Mouse (Mus musculus): ENCODE results near the gene Kpna3. TPM values are rescaled to one million over a fixed set of nuclear protein-coding genes. Genes with fewer than 3 reads are reported as not detected.
"Not testable (repeated sequence)": the region's sequence is repeated elsewhere in the genome, so short reads cannot be mapped to it uniquely, and the experiment has no call there.

The Kpna3 gene
- 10 to 100 TPM; 56.1 to 59.5 TPM for total RNA-seq (2021)
- long read RNA-seq, experiment 1, full-length matches to known transcripts, result 29 of 38 reads
- long read RNA-seq, experiment 1, partial matches to known transcripts, result 7 of 38 reads
- long read RNA-seq, experiment 1, other reads (novel, unspliced or antisense), result 2 of 38 reads
- long read RNA-seq, experiment 2, full-length matches to known transcripts, result 9 of 10 reads
- long read RNA-seq, experiment 2, partial matches to known transcripts, result 1 of 10 reads
- long read RNA-seq, experiment 2, other reads (novel, unspliced or antisense), result 0 of 10 reads

DNA sequence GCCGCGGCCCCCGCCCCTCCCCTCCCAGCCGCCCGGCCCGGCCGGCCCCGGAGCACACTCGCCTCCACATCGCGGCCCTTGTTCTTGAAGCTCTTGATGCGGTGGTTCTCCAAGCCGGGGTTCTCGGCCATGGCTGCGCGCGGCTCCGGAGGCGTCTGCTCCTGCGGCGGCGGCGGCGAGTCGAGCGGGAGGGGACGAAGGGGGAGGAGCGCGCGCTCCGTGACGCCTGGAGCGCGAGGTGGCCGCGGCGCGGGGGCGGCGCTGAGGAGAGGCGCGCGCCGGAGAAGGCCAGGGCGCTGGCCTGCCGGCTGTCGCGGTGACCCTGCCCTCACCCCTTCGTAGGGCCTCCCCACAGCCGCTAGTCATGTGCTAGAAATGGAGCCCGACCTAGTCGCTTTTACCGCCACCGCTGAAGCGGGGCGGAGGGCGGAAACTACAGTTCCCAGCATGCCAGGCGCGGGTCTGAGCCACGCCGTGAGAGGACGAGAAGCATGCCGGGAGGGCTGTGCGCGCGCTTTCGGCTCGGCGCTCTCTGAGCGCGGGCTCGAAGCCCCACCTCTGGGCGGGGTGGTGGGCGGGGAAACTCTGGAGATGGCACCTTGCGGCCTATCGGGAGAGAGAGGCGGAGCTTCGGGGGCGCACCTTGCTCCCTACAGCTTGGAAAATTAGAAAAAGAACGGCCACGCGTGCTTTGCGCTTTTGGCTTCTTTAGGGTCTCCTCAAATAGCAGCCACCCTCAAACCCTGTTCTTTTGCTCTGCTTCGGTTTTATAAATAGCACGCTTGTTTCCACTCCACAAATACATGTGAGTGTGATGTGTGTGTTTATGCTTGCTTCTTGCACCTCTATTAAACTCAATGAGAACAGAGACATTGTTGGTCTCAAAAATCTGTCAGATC, at the start of gene Kpna3:
Gene Kpna3 (minus strand): TSS at position 214 of the 899 bp plus-strand sequence.
- DNase-seq, result peak; percentile 96 to 99

DNA sequence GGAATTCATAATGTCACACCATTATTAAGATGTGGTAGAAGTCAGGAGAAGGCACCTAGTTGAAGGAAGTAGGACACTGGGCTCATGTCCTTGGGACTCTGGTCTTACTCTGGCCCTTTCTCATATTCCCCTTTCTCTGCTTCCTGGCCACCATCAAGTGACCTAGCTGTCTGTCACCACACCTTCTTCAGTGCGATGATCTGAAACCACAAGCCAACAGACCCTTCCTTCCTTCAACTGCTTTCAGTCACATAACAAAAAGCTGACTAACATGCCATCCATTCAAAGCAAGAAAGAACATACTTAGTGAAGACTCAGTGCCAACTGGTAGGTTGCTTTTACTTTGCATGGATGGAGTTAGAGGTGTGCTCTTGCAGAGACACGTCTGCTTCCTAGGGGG, 20.7 kb upstream of the Kpna3 start:
- no peak for DNase-seq

DNA sequence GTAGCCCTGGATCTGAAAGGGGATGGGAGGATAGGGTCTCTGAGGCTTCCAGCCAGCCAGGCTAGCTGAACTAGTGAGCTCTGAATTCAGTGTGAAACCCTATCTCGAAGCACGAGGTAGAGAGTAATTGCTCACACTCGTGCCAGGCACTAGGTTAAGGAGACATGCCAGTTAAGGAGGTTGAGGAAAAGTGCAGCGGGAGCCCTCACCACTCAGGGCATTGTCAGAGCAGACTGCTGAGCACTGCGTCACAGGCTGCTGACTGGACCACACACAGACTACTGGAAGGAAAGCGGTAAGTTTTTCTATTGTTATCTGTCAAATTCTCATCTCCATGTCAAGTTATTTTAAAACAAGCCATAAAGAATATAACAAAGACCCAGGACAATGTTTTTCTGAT, 17.8 kb upstream of the Kpna3 start:
- DNase-seq, result no peak

DNA sequence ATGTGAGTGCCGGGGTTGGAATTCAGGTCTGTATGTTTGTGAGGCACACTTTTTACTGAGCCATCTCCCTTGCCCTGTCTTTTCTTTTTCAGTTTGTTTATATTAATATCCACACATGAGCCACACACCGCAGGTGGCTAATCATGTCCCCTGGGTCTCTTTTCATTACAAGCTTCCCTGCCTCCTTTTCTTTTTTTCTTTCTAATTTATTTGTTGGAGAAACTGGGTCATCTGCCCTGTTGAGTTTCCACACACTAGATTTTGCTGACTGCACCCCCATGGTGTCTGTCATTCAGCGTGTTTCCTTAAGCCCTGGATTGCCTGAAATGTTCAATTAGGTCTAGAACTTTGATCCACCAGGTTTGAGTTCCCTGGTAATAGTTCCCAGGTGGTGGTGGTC, 15.9 kb upstream of the Kpna3 start:
- no peak for DNase-seq

DNA sequence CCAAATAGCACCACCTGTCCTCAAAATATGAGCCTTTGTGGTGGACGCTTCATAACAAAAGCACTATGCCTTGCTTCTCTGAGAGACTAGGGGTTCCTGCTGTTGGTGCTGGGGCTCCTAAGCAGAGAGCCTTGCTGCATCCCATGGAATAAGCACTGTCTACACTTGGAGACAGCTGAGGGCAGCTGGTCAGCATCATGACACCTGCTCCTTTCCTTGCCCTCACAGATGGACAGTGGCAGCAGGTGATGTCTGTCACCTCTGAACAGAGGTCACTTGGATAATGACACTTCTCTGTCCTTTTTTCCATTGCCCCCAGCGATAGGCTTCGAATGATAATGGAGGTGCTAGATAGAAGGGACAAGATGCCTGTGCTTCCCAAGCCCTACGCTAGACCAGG, 13.4 kb upstream of the Kpna3 start:
- DNase-seq, result no peak

DNA sequence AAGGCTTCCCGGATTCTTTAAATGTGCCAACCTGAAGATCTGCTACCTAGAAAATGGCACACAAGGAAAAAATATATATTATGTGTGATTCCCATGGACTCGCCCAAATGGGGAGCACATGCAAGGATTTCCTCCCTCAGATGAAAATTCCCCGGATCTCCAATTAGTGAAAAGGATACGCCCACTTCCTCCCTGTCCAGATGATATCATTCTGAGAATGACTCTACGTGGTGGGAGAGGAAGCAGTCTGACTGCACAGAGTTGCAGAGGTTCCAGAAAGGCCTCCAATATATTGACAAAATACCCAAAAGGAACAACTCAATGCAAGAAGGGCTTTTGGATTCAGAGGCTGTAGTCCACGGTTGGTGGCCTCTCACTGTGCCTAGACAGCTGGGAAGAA, 12.8 kb upstream of the Kpna3 start:
- peak in 1 of 2 experiments; percentile 54 for DNase-seq

DNA sequence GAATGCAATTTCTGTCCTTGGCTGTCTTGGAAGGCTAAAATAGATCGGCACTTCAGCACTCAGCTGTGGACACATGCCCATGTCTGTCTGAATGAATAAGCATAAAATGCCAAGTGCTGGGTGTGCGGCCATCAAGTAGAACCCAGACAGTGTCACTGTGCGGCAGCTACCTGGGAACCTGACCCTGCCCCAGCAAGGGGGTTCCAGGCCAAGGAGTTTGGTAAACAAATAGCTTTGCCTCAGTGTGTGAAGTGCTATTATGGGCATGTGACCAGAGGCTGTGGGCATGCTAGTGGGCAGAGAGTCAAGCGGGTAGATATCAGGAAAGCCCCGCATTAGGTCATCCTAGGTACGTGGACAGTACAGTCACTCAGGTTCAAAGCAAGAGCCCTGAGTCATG, 8.1 kb upstream of the Kpna3 start:
- peak; percentile 55 for DNase-seq

DNA sequence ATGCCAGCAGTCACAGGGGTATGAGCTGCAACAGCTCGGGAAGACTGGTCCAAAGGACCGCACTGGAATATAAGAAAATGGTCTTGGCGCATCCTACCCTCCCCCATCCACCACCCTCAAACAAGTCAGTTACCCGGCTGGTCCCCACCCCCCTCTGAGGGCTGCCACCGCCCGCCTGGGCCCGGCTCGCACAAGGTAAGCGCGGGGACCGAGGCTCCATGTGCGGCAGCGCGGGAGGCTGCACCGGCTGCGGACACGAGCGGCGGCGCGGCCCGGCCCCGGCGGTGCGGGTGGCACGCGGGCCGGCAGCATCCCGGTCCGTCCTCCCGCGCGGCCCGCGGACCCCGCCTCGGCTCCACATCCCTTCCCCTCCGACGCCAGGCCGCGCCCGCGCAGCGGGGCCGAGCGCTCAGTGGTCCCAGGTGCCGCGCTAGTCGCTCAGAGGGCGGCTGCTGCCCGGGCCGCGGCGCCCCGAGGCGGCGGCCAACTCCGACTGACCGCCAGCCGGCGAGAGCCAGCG, 473 bp downstream of the Kpna3 start:
- no peak for DNase-seq

DNA sequence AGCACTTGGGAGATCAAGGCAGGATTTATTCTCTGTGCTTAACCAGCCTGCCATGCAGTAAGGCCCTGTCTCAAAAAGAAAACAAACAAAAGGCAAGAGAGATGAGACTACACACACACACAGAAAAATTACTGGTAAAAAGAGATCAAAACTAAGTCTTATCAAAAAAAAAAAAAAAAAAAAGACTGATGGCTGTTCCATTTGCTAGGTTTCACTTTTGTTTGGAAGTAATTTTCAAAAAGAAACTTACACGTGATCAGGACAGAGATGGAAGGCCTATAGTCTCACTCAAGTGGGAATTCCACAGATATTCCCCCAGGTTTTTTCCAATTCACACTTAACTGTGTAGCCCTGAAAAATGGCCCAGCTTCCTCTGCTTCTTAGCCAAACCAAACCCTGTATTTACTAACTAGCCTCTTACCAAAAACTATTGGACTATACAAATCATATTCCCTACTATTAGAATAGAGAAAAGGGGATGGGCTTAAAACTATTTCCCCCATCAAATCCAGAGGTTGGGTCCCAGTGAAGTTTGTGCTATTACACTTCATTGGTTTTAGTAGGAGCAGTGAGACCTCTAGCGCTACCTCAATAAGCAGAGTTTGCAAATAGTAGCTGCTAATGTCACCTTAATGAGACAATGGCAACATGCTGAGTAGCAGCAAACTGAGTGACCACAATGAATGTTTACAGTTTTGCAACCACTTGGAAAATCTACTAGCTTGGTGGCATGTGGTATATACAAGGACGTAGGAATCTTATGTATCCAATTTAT, 1.3 kb downstream of the Kpna3 start:
- DNase-seq, result peak; percentile 19 to 25

DNA sequence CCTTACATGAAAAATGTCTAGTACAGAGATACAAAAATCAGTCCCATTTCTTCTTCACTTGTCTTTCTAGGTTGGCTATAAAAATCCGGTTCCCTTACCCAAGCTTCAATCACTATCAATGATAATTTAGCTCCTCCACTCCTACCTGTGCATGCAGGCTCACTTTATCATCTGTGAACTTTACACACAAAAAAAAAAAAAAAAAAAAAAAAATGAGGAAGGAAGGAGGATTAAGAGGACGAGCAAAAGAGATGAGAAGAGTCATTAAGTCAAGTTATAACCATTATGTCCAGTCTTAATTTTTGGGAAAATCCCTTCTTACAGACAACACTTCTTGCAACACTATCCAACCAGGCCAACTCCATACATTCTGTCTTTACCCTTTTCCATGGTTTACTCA, 2.8 kb downstream of the Kpna3 start:
- no peak for DNase-seq

DNA sequence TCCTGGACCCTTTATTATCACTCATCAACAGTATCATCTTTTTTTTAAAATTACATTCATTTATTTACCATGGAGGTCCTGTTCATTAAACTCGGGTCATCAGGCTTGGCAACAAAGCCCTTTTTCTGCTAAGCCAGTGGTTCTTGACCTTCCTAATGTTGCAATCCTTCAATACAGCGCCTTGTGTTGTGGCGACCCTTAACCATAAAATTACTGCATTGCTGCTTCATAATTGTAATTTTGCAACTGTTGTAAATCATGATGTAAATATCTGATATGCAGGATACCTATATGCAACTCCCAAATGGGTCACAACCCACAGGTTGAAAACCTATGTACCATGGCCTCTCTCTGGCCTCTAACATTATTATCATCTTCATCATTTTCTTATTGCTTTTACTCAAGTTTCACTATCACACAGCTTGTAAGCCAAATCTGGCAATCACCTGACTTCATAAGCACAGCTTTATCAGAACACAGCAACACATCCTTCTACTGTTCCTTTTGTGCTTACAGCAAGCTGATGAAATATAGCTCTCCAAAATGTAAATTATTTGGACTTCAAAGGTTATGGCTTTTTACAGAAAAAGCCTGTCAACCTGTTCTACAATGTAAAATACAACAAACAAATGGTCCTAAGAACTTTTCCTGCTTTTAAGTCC, 11.4 kb downstream of the Kpna3 start:
- DNase-seq, result no peak

DNA sequence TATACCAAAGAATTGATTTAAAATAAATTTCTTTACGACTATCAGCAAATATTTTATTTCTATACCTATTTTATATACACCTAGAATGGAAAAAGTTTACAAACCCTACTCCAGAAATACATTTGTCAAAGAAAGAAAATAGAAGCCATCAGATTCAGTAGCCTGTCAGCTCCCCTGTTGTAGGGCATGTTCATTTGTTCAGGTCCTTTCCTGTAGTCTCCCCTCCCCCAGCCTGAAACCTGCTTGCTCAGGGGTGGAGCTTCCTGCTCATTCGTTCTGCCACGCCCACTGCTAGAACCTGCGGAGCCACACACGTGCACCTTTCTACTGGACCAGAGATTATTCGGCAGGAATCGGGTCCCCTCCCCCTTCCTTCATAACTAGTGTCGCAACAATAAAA, 12.6 kb downstream of the Kpna3 start:
- not testable (repeated sequence) for DNase-seq

DNA sequence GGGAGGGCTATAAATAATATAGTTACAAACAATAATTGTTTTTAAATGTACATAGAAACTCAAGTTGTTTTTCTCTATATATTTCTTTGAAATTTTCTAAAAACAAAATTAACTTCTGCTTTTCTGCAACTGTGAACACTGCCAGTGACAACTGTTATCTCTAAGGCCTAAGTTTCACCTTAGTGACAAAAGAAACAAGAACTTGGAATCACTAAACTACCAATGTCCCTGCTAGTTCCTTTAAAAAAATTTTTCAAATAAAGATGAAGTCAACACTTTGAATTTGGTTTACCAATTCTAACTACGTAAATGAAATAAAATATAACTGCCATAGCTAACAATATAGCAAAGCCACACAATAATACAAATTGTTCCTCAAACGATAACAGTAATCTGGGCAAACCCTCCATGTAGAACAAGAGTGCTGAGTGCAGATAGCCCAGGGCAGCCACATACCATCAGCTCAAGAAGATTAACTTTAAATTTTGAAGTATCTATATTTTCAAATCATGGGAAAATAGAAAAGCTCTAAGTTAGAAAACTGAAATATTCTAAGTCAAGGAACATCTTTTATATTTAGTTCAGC, 14.5 kb downstream of the Kpna3 start:
- no peak for DNase-seq

DNA sequence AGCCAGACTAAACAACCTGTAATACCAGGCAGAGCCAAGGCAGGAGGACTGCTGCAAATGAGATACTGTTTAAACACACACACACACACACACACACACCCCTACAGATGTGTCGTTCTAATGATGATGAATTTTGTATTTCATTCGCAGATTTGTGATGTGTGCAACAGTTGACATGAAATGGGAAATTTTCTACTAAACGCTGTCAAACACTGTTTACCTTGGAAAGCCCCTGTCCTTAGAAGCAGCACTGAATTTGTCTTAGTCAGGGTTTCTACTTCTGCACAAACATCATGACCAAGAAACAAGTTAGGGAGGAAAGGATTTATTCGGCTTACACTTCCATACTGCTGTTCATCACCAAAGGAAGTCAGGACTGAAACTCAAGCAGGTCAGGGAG, 24.0 kb downstream of the Kpna3 start:
- DNase-seq, result no peak

DNA sequence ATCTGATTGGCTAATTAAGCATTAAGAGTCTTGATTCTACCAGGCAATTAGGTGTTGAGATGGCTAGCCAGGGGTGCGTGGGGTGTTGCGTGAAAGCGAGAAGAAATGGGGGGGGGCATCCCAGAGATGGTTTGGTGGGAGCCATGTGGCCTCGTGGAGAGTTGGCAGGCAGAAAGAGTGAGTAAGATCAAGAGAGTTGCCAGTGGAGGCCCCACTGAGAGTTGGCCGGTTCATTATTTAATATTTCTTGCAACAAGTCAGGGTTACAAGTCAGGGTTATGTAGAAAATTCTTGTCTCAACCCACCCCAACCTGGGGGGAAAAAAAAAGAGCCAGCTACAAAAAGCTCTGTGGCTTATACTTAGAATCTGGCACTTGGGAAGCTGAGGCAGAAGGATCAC, 24.4 kb downstream of the Kpna3 start:
- no peak for DNase-seq

DNA sequence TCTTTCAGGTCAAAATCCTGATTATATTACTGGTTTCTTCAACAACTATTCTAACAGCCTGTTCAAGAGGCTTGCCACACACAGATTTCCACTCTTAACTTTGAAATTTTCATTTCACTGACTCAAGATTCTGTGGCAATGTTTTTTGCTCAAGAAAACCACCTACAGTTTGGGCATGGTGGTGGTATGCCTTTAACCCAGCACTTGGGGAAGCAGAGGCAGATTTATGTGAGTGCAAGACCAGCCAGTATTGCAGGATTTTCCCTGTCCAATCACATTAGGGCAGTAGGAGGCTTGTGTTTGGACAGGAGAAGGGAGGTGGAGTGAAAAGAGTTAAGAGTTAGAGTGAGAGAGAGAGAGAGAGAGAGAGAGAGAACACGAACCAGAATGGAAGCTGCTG, 24.9 kb downstream of the Kpna3 start:
- DNase-seq, result no peak

DNA sequence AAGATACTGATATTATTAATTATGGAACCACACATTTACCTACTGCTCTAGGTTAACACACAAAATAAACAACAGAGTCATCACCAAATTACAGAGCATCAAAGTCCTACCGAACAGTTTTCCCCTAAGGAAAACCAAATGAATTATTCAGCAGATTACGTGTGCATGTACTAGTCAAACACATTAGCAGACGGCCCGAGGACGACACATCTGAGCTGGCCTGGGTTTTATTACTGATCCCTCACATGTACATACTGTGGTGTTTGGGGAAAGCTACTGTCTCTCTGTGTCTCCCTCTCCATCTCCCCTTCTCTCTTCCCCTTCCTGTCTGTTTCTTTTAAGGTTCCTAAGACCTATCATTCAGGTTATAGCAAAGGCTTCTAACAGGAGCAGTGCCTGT, 25.5 kb downstream of the Kpna3 start:
- DNase-seq, result no peak

DNA sequence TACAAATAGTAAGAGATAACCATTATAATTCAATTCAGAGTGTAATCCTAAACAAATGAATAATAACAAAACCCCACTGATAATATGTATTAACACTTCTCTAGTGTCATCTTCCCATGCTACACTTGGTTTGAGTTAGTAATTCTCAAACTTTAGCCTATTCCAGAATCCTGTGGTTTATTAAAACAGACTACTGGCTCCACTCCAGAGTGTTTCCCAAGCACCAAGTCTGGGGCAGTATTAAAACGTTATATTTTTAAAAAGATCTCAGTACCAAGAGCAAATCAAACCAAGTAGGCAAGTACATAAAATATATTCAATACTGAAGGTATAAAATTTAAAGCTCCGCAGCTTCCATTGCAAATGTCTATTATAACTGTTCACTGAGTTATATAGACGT, 26.0 kb downstream of the Kpna3 start:
- DNase-seq, result no peak

DNA sequence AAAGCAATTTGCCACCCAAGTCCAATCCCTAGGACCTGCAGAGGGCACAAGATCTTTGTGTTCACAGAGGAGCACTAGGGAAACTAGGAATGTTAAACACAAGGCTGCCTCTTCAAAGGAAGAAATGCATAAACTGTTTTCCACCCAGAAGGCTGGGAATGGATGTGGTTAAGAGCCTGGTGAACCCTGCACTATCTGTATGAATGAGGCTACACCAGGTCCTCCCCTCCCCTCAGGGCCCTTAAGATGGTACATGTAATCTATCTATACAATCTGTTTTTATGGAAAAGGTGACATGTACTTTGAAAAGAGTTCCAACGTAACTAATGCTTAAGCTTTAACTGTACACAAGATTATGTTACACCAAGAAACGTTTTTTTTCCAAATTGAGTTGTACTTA, 29.7 kb downstream of the Kpna3 start:
- no peak for DNase-seq

DNA sequence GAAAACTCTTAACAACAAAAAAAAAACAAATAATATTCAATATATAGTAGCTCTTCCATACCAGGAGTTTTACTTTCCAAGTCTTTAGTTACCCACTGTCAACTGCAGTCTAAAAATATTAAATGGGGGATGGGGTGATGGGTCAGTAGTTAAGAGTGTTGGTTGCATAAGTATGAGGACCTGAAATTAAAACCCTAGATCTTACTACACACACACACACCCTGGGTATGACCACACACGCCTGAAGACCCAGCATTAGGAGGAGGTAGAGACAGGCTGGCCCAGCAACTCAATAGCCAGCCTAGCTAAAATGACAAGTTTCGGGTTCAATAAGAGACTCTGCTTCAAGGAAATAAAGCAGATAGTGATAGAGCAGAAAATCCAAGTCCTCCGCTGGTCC, 32.6 kb downstream of the Kpna3 start:
- DNase-seq, result no peak

DNA sequence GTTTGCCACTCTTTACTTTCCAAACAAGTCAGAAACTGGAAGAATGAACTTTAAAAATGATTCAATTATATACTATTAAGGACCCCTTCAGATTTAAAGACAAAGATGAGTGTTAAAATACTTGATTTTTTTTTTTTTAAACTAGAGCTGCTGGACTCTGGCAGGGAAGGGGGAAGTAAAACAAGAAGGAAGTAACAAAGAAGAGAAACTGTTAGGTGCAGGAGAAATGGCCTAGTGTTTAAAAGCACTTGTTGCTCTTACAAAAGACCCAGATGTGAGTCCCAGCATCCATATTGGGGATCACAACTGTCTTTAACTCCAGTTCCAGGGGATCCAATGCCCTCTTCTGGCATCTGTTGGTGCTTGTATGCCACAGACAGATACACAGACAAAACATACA, 33.9 kb downstream of the Kpna3 start:
- DNase-seq, result no peak

DNA sequence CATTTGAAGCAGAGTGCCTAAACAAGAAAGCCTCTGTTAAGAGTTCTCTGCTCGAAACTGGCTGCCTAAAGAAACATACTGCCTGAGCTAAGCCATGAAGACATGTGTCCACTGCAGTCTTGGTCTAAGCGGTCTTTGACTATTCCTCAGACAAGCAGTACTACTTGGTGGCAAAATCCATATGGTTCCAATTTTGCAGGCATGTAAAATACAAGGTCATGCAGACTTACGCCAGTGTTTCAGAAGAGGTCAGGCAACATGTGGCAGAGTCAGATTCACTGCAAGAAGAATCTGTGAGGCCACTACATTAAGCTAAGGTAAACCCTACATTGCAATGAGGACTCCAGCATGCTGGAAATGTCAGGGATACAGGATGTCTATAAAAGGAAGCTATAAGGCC, 34.7 kb downstream of the Kpna3 start:
- no peak for DNase-seq
